Mouse (Mus musculus) ES-E14 (cell line): ENCODE measurements around the gene Hbq1b. TPM values are rescaled to one million over a fixed set of nuclear protein-coding genes. Genes with fewer than 3 reads are reported as not detected.

Source experiments
- DNase-seq: peaks from one replicate; pipeline ENCODE4 v3.0.0-alpha.2; 2013; ENCODE audit warnings: low read depth, low spot score
- H3K27ac ChIP-seq: 2 replicates; pipeline ENCODE4 v1.5.1; 2012; ENCODE audit warnings: low read depth, mild to moderate bottlenecking, low read length, moderate library complexity, mixed read lengths; ENCODE audit not compliant: poor library complexity, insufficient read depth, severe bottlenecking
- H3K36me3 ChIP-seq: 2 replicates; pipeline ENCODE4 v1.6.1; 2012; ENCODE audit warnings: mild to moderate bottlenecking, low read length, moderate library complexity, mixed read lengths; ENCODE audit not compliant: control insufficient read depth, poor library complexity, insufficient read depth, severe bottlenecking
- H3K4me1 ChIP-seq, 2 experiments: fragments of 150-350 bp in 1 of 2; sonication (generic) in 1 of 2; 2 replicates each; pipeline ENCODE4 v1.6.1; 2012; ENCODE audit warnings: low read length in 2 of 2, mild to moderate bottlenecking in 1 of 2, mixed read lengths in 1 of 2; ENCODE audit not compliant: control insufficient read depth in 2 of 2, insufficient read depth in 2 of 2, poor library complexity in 1 of 2
- H3K4me3 ChIP-seq, 2 experiments: fragments of 150-350 bp in 1 of 2; sonication (generic) in 1 of 2; 2 replicates each; pipeline ENCODE4 v1.5.1; 2012; ENCODE audit warnings: low read length in 2 of 2, low read depth in 1 of 2, mild to moderate bottlenecking in 1 of 2, mixed read lengths in 1 of 2; ENCODE audit not compliant: insufficient read depth in 1 of 2, poor library complexity in 1 of 2, severe bottlenecking in 1 of 2
- H3K9ac ChIP-seq: 2 replicates; pipeline ENCODE4 v1.6.1; 2012; ENCODE audit warnings: low read depth, mild to moderate bottlenecking, low read length, mixed read lengths; ENCODE audit not compliant: poor library complexity, insufficient read depth, severe bottlenecking
- H3K9me3 ChIP-seq: fragments of 150-350 bp; sonication (generic); 2 replicates; pipeline ENCODE4 v1.6.1; 2012; ENCODE audit warnings: low read depth, mild to moderate bottlenecking, low read length; ENCODE audit not compliant: control insufficient read depth, insufficient read depth
- CHD2 ChIP-seq: IDR thresholded peaks from 2 replicates; pipeline ENCODE4 v1.6.1; 2014; ENCODE audit warnings: mild to moderate bottlenecking, low read depth, low read length, inconsistent platforms
- HCFC1 ChIP-seq: IDR thresholded peaks from 2 replicates; pipeline ENCODE4 v1.6.1; 2012; ENCODE audit warnings: low read length, inconsistent platforms, borderline replicate concordance; ENCODE audit not compliant: insufficient read depth
- MAFK ChIP-seq: IDR thresholded peaks from 2 replicates; pipeline ENCODE4 v1.6.1; 2014; ENCODE audit warnings: mild to moderate bottlenecking, low read depth, low read length, inconsistent platforms; ENCODE audit not compliant: insufficient read depth
- ZC3H11A ChIP-seq: IDR thresholded peaks from 2 replicates; pipeline ENCODE4 v1.6.1; 2012; ENCODE audit warnings: low read depth, mild to moderate bottlenecking, inconsistent platforms, low read length, borderline replicate concordance
- ZNF384 ChIP-seq: IDR thresholded peaks from 2 replicates; pipeline ENCODE4 v1.6.1; 2012; ENCODE audit warnings: low read depth, low read length, inconsistent platforms
- in situ Hi-C, 2 experiments: fragments of 600-800 bp; cut with MboI; formaldehyde crosslinking; loops; one replicate each; pipeline ENCODE4 v1.15.1; 2025; ENCODE audit warnings: low sequenced_read_pairs in 2 of 2, inconsistent platforms in 1 of 2; ENCODE audit not compliant: unreplicated experiment in 2 of 2
- total RNA-seq: library from RNA; depleted of rRNA; stranded (reverse); fragments of 300-350 nt; gene quantifications from 2 replicates; pipeline ENCODE4 v1.2.3, GENCODE M21; 2012

The Hbq1b gene
- total RNA-seq, 1 experiment, result 0.80 TPM

DNA sequence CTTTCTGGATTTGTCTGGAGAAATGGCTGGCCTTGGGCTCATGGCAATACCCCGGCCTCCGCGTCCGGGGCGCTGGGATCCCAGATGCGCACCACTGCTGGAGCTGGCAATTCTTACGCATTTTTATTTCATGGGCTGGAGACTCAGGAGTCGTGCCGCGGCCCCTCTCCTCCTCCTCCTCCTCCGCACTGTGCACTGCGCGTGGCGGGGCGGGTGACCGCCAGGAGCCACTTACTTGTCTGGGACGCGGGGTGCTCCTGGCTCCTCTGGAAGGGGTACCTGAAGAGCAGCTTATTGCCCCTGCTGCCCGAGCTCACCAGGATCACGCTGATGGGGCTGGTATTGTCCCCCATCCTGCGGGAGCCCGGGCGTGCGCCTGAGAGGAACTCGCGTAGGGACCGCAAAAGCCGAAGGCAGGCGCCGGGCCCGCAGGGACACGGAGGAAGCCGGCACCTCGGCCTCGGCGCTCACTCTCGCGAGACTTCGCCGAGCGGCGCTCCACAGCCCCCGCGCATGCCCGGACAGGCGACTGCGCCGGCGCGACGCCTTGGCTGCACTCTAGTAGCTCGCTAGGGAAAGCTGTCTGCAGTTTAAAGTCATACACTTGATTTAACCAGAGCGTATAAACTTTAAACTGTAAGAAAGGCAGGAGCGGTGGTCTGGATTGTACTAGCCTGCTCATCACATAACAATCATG is 19.4 kb upstream of the Hbq1b start, which contains the start of gene Nprl3:
TSS of gene Nprl3 (minus strand) at position 520 of the 697 bp plus-strand sequence.
- peak; percentile 78 for DNase-seq
- Histone ChIP-seq H3K36me3 (no peaks in the 10 kb centered on the region; the same call in 1 of the 2 replicates), H3K9me3 (no peaks in the 10 kb centered on the region), H3K27ac (peak within 1 kb of the TSS; percentile 50; the same call in 1 of the 2 replicates), H3K4me3 (peak within 1 kb of the TSS; percentile 82 to 94), H3K9ac (peak within 1 kb of the TSS; percentile 99), H3K4me1 (peaks cover 0 to 3% of the 10 kb centered on the region in 2 experiments; a peak in 1 of 4 replicates)
- in situ Hi-C loops, result no loop called here
- no peak for TF ChIP-seq MAFK
- TF ChIP-seq CHD2, result peak; percentile 98

DNA sequence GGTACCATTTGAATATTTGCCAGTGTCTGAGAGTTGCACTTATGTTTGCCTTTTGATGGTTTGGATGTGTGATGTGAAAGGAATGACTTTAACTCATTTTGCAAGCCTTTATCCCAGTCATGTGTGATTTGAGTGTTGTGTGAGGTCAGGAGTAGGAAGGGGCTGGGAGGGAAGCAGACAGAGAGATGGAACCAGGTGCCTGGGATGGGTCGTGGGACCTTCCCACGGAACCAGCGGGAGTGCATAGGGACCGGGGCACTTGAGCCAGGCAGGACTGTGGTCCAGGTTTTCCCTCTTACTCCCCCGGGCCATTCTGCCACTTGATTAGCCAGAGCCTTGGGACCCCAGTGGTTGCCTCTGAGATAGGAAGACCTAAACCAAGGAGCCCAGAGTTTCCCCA is 18.8 kb upstream of the Hbq1b start:
- Histone ChIP-seq H3K4me3 (peak overlapping the region; percentile 82 to 94), H3K27ac (no peak overlapping the region), H3K4me1 (no peaks in the 10 kb centered on the region), H3K9me3 (no peaks in the 10 kb centered on the region), H3K36me3 (no peaks in the 10 kb centered on the region), H3K9ac (peak overlapping the region; percentile 32; the same call in 1 of the 2 replicates)
- DNase-seq, result no peak
- no peak for TF ChIP-seq ZC3H11A
- no peak for TF ChIP-seq MAFK
- in situ Hi-C loops, result no loop called here

DNA sequence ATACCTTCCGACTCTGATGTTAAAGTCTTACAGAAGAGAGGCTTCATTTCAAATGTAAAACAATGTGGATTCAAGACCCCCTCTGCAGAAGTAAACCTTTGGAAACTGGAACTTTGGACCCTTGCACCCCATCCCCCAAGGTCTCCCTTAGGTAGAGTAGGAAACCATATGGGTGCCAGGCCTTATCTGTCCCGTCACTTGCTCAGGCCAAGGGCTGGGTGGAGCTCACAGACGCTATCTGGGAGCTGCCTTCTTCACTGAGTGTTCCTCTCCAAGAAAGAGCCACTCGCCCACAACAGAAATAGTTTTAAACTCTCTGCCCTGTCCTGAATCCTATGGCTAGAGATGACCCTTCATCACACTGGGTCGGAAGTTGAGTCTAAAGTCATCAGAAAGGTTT is 17.8 kb upstream of the Hbq1b start:
- TF ChIP-seq CHD2 (no peak), HCFC1 (no peak), MAFK (no peak), ZNF384 (no peak), ZC3H11A (no peak)
- Histone ChIP-seq H3K27ac (no peak overlapping the region), H3K4me3 (no peak overlapping the region), H3K4me1 (no peaks in the 10 kb centered on the region), H3K9ac (no peak overlapping the region), H3K9me3 (no peaks in the 10 kb centered on the region), H3K36me3 (no peaks in the 10 kb centered on the region)
- in situ Hi-C loops, result no loop called here
- DNase-seq, result no peak

DNA sequence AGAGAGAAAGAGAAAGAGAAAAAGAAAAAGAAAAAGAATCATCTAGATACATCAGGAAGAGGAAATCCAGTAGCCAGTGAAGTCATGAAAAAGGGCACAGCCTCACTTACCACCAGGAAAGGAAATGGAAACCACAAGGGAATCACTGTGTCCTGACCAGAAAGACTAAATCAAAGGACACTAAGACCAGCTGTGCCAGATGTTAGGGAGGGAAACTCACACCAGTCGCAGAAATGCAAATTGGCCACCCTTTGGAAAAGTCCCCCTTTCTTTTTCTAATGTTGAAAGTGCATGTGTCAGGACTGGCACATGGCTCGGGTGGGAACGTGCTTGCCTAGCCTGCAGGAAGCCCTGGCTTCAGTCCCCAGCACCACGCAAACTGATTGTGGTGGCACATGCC is 15.6 kb upstream of the Hbq1b start:
- DNase-seq, result no peak
- no peaks in the 10 kb centered on the region for H3K4me1 ChIP-seq
- H3K27ac ChIP-seq, result no peak overlapping the region
- H3K36me3 ChIP-seq, result no peaks in the 10 kb centered on the region
- in situ Hi-C loops, result no loop called here
- H3K9ac ChIP-seq, result no peak overlapping the region
- H3K4me3 ChIP-seq, result no peak overlapping the region
- no peaks in the 10 kb centered on the region for H3K9me3 ChIP-seq
- TF ChIP-seq MAFK (no peak), HCFC1 (no peak), ZNF384 (no peak), ZC3H11A (no peak)

DNA sequence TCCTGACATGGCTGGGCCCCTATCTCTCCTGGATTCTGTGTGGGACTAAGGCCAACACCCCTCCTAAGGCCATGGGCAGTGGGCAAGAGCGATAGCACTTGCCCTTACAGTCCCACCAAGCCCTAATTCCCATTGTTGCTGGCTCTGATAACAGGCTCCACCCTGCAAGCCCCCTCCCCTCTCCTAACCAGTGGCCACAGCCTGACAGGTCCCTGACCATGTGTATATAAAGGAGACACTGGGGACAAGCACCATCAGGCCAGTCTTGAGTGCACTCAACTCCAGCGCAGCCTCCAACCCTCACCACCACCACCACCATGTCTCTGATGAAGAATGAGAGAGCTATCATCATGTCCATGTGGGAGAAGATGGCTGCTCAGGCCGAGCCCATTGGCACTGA is 10.4 kb upstream of the Hbq1b start, which contains the start of gene Hba-x:
TSS of gene Hba-x (plus strand) at position 54 of the 400 bp plus-strand sequence.
- Histone ChIP-seq H3K9me3 (no peaks in the 10 kb centered on the region), H3K4me1 (no peaks in the 10 kb centered on the region; a peak in 1 of 4 replicates), H3K4me3 (no peak within 1 kb of the TSS), H3K27ac (no peak within 1 kb of the TSS), H3K36me3 (no peaks in the 10 kb centered on the region), H3K9ac (no peak within 1 kb of the TSS)
- no peak for DNase-seq
- TF ChIP-seq ZC3H11A, result no peak
- TF ChIP-seq CHD2, result no peak
- TF ChIP-seq MAFK, result no peak
- TF ChIP-seq ZNF384, result no peak
- TF ChIP-seq HCFC1, result no peak
- in situ Hi-C loops, result no loop called here
